Mouse (Mus musculus): ENCODE data around the gene Bmp4. TPM values are rescaled to one million over a fixed set of nuclear protein-coding genes. Genes with fewer than 3 reads are reported as not detected.

Gene Bmp4
- polyA plus RNA-seq, 1 experiment from 2014 or later: 16.6 TPM

DNA sequence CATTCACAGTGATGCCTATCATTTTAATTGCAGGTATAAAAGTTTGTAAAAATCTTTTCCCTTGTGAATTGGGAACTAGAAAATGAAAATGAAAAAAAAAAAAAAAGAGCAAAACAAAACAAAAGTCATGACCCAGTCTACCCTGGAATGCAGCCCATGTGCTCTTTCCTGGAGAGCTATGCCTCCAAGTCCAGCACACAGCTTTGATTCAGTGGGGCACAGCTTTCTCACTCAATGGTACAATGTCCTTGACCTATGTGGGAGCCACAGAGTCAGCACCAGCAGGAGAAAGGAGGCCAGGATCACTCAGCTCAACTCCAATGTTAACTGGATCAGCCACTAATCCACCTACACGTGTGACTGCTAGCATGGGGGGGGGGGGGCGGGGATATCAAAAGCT is 9.5 kb upstream of the Bmp4 start:
- H3K9ac ChIP-seq: no peak overlapping the region
- H3K4me1 ChIP-seq: peaks cover 11% of the 10 kb centered on the region
- H3K27ac ChIP-seq: no peak overlapping the region
- no peak for ATAC-seq (ENCODE audit: low FRiP score)
- WGBS: 59% methylated on average over 2 of the region's 2 CpGs
- no peak overlapping the region for H3K4me2 ChIP-seq (replicated peaks)
- H3K4me3 ChIP-seq: no peak overlapping the region
- H3K27me3 ChIP-seq: peaks cover 41% of the 10 kb centered on the region
- H3K9me3 ChIP-seq (replicated peaks): no peaks in the 10 kb centered on the region
- H3K36me3 ChIP-seq: no peaks in the 10 kb centered on the region

DNA sequence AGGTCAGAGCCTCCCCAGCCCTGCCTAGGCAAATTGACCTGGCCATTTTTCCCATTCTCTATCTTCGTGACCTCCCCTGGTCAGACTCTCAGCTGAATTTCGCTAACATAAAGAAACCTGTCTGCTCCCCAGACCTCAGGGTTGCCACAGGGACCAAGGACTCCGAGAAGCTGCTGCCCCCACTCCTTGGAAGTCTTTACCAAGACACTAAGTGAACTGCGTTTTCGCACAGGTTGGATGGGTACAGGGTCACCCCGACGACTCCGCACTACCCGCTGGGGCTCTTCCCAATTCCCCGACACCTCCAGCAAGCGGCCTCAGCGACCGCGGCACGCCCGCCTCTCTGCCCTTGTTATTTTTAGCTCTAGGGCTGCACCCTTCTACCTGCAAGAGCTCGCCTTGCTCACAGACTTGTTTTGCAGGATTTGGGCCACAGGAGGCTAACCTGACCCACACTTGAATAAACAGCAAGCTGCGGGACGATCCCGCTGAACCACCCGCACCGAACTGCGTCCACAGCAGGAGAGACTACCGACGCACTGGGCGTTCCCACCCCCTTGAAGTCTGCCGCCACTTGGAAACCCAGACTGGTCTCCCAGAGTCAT is 7.7 kb upstream of the Bmp4 start:
- Histone ChIP-seq H3K4me3 (peak overlapping the region; percentile 26), H3K4me2 (replicated peaks) (peak overlapping the region; percentile 44), H3K9me3 (replicated peaks) (no peaks in the 10 kb centered on the region), H3K36me3 (no peaks in the 10 kb centered on the region), H3K27ac (no peak overlapping the region), H3K27me3 (peaks cover 44% of the 10 kb centered on the region), H3K4me1 (peaks cover 11% of the 10 kb centered on the region), H3K9ac (peak overlapping the region; percentile 43; the same call in 1 of the 2 replicates)
- WGBS: 2% methylated on average over 27 of the region's 27 CpGs
- no peak for ATAC-seq (ENCODE audit: low FRiP score)

DNA sequence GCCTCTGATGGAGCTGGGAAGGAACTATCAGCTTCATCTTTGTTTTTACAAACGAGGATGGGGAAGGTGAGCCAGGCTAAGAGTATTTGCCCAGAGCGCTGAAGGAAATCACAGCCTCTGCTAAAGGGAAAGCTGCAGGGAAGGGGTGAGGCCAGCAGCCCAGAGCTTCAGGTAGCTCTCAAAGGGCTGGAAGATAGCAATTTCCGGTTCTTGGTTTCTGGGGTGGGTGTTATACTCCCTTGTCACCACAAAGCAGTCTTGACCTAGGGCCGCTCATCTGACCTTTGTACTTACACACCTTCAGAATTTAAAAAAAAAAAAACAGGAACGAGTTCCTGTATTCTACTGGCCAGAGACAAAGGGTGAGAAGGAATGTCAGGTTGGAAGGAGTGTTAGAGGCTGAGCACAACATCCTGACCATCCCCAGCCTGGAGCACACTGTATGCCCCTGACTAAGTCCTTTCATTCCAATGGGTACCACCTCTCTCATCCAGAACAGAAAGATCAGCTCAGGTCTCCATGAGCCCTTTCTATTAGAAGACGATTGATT is 1.2 kb upstream of the Bmp4 start:
- H3K27me3 ChIP-seq: peaks cover 73% of the 10 kb centered on the region
- no peak overlapping the region for H3K4me3 ChIP-seq
- H3K4me1 ChIP-seq: peaks cover 34% of the 10 kb centered on the region
- H3K27ac ChIP-seq: no peak overlapping the region
- no peaks in the 10 kb centered on the region for H3K9me3 ChIP-seq (replicated peaks)
- no peak overlapping the region for H3K9ac ChIP-seq
- ATAC-seq (ENCODE audit: low FRiP score): no peak
- no peaks in the 10 kb centered on the region for H3K36me3 ChIP-seq
- 55% methylated on average over 6 of the region's 6 CpGs for WGBS
- no peak overlapping the region for H3K4me2 ChIP-seq (replicated peaks)

DNA sequence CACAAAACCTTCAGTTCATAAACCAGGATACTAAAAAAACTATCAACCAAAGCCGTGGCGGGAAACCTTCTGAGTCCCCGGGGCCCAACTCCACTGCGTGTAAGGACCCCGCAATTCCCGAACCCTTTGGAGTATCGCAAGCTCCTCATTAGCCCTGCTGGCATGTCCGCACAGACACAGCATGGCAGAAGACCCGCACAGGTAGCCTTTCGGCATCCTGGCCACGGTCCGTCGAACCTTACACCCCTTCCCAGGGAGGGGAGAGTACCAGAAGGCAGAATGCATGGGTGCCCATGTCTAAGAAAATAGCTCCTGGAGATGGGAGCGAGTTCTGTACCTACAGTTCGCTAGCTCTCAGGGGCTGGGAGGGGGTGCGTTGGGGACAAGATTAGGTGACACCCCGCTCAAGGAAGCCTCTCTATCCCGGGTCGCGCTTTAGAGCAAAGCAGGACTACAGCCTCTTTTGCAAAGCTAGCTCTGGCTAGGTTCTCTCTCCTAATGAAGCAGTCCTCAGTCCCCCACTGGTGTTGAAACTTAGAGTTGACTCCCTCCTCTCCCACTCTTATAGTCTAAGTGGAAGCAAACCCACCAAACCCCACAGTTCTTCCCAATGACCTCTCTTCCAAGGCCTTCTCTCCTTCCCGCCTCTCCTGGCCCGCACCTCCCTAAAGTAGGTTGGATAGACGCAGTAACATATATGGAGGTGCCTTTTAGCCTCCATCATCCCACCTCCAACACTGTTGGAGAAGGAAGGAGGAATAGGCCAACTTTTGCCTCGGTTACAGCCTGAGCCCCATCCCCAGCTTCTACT is 826 bp downstream of the Bmp4 start:
- H3K4me1 ChIP-seq: peaks cover 47% of the 10 kb centered on the region

DNA sequence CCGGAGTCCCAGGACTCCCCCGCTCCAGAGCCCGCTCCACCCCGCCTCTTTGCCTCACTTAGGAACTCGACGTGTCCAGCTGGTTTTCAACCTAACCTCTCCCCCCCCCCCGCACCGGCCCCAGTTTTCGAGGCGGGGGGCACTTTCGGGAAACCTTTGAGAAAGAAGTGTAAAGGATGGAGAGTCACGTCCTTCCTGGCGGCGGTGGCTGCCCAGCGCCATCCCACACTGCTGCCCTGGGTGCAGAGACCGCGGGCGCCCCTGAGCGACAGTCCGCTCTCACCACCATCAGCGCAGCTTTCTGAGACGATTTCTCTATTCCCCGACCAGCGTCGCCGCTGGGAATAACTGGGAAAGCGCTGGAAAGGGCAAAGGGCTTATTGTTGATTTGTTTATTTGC is 1.8 kb downstream of the Bmp4 start:
- Histone ChIP-seq H3K27ac (no peak overlapping the region), H3K9me3 (replicated peaks) (no peaks in the 10 kb centered on the region), H3K4me2 (replicated peaks) (peak overlapping the region; percentile 83), H3K36me3 (no peaks in the 10 kb centered on the region), H3K27me3 (peaks cover 88% of the 10 kb centered on the region), H3K4me1 (peaks cover 47% of the 10 kb centered on the region), H3K9ac (no peak overlapping the region), H3K4me3 (peak overlapping the region; percentile 54)
- WGBS: under 1% methylated on average over 27 of the region's 27 CpGs
- ATAC-seq (ENCODE audit: low FRiP score): no peak

More for the DNA sequence above, 826 bp downstream of the Bmp4 start:
- Histone ChIP-seq H3K9me3 (replicated peaks) (no peaks in the 10 kb centered on the region), H3K4me3 (peak overlapping the region; percentile 19), H3K27ac (no peak overlapping the region), H3K4me2 (replicated peaks) (peak overlapping the region; percentile 47), H3K9ac (no peak overlapping the region; the same call in 1 of the 2 replicates), H3K36me3 (no peaks in the 10 kb centered on the region), H3K27me3 (peaks cover 83% of the 10 kb centered on the region)
- no peak for ATAC-seq (ENCODE audit: low FRiP score)
- 6% methylated on average over 24 of the region's 24 CpGs for WGBS

DNA sequence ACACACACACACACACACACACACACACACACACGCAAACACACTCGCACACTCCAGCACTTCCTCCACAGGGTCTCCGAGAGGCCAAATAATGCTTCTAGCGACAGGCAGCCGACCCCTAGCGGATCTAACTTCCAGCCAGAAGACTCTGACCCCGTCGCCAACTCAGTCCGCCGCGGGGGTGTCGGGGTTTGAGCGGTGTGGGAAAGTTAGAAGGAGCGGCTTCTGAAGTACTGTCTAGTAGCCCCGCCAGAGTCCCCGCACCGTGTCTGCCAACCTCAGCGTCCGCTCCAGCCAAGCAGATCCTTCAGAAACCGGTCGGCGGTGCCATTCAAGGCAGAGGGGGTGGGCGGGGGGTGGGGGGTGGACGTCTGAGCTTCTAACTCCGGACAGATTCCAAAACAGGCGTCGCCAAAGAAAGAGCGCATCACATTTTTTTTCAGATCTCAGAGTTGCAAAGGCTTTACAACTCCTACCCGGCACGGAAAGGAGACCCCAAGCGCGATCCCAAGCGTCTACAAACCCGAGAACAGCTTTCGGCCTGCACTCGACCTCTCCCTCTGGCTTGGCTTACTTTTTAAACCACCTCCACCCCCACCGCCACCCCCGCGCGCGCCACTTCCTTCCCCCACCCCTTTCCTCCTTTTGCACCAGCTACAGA is 2.5 kb downstream of the Bmp4 start:
- ATAC-seq (ENCODE audit: low FRiP score): peak; percentile 44
- Histone ChIP-seq H3K4me1 (peaks cover 47% of the 10 kb centered on the region), H3K4me2 (replicated peaks) (peak overlapping the region; percentile 83), H3K27me3 (peaks cover 91% of the 10 kb centered on the region), H3K9me3 (replicated peaks) (no peaks in the 10 kb centered on the region), H3K27ac (no peak overlapping the region), H3K36me3 (no peaks in the 10 kb centered on the region), H3K9ac (peak overlapping the region; percentile 27), H3K4me3 (peak overlapping the region; percentile 54)
- WGBS: under 1% methylated on average over 41 of the region's 41 CpGs

DNA sequence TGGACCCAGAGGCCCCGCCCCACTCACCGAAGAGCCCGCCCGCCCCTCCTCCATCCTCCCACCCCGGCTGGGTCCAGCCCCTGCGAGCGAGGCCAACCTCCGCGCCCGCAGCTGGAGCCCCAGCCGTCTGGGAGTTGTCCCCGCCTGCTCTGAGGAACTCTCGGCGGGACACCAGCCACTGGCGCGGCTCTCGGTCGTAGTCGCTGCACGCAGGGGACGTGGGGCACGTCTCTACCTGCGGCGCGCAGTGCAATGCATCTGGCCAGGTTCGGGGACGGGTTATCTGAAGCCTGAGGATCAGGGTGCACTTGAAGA is 3.2 kb downstream of the Bmp4 start:
- H3K4me3 ChIP-seq: peak overlapping the region; percentile 54
- under 1% methylated on average over 26 of the region's 27 CpGs for WGBS
- no peaks in the 10 kb centered on the region for H3K9me3 ChIP-seq (replicated peaks)
- H3K36me3 ChIP-seq: no peaks in the 10 kb centered on the region
- ATAC-seq (ENCODE audit: low FRiP score): peak; percentile 88
- H3K27ac ChIP-seq: 0 out of 2 replicates have a peak overlapping the region, but pooled peaks have one; percentile 44
- peaks cover 47% of the 10 kb centered on the region for H3K4me1 ChIP-seq
- peaks cover 91% of the 10 kb centered on the region for H3K27me3 ChIP-seq
- H3K9ac ChIP-seq: peak overlapping the region; percentile 27
- peak overlapping the region; percentile 83 for H3K4me2 ChIP-seq (replicated peaks)

DNA sequence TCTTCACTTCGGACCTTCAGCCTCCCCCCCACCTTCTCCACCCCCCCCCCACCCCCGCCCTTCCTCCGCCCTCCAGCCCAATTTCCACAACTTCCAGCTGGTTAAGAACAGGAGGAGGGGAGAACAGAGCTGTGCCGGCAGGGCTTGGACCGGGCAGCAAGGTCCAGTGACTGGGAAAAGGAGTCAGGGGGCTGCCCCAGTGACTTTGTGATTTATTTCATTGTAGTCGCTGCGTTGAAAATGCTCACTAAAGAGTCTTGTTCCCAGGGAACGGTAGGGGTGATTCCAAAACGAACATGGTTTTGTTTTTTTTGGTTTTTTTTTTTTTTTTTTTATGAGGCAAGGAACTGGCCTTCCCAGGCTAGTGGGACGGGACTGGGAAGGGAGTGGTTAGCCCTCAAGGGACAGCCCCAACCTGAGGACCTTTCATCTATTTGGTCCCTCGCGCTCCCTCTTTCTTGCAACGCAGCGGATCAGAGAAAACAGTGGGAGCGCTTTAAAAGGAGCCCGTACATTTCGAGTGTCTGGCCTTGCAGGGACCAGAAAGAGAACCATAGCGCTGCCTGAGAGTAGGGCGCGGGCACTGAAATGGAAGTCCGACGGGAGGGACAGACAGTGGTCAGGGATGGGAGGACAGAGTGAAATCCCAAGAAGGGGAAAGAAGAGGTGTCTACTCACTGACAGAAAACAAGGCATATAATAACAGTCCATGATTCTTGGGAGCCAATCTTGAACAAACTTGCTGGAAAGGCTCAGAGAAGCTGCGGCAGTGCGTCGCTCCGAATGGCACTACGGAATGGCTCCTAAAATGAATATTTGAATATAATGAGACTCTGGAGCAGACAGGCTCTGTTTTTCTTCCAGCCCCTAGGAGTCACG is 3.8 kb downstream of the Bmp4 start:
- no peaks in the 10 kb centered on the region for H3K36me3 ChIP-seq
- H3K27me3 ChIP-seq: peaks cover 91% of the 10 kb centered on the region
- H3K27ac ChIP-seq: no peak overlapping the region
- H3K4me1 ChIP-seq: peaks cover 47% of the 10 kb centered on the region
- peak overlapping the region; percentile 27; the same call in 1 of the 2 replicates for H3K9ac ChIP-seq
- H3K4me3 ChIP-seq: peak overlapping the region; percentile 54
- ATAC-seq (ENCODE audit: low FRiP score): 0 out of 2 replicates have a peak, but pooled peaks have one; percentile 20
- no peaks in the 10 kb centered on the region for H3K9me3 ChIP-seq (replicated peaks)
- under 1% methylated on average over 26 of the region's 28 CpGs for WGBS
- H3K4me2 ChIP-seq (replicated peaks): peak overlapping the region; percentile 83

DNA sequence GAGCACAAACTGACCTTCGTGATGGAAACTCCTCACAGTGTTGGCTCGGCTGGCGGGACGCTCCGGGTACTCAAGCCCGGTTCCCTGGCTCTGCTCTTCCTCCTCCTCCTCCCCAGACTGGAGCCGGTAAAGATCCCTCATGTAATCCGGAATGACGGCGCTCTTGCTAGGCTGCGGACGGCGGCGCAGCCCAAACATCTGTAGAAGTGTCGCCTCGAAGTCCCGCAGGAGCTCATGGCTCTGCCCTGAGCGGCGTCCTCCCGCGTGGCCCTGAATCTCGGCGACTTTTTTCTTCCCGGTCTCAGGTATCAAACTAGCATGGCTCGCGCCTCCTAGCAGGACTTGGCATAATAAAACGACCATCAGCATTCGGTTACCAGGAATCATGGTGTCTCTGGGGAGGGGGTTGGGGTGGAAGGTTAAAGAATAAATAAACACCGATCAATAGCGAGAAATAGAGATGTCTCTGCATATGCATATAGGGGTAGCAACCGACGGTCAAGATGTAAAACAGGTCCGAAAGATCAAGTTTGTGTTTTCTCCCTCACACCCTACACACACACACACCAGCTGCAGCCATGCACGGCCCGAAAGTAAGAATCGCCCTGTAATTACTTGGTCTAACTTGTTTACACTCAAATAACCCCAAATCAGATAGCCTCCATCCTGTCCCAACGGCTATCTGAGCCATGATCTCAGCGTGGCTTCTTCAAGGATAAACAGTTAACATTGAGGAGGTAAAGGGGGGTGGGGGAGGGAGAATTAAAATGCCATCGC is 4.6 kb downstream of the Bmp4 start:
- no peak for ATAC-seq (ENCODE audit: low FRiP score)
- peak overlapping the region; percentile 83 for H3K4me2 ChIP-seq (replicated peaks)
- peak overlapping the region; percentile 54 for H3K4me3 ChIP-seq
- under 1% methylated on average over 39 of the region's 39 CpGs for WGBS
- H3K9ac ChIP-seq: peak overlapping the region; percentile 38; the same call in 1 of the 2 replicates
- no peaks in the 10 kb centered on the region for H3K9me3 ChIP-seq (replicated peaks)
- H3K4me1 ChIP-seq: peaks cover 47% of the 10 kb centered on the region
- H3K27me3 ChIP-seq: peaks cover 91% of the 10 kb centered on the region
- H3K36me3 ChIP-seq: no peaks in the 10 kb centered on the region
- H3K27ac ChIP-seq: peak overlapping the region; percentile 35; the same call in 1 of the 2 replicates

DNA sequence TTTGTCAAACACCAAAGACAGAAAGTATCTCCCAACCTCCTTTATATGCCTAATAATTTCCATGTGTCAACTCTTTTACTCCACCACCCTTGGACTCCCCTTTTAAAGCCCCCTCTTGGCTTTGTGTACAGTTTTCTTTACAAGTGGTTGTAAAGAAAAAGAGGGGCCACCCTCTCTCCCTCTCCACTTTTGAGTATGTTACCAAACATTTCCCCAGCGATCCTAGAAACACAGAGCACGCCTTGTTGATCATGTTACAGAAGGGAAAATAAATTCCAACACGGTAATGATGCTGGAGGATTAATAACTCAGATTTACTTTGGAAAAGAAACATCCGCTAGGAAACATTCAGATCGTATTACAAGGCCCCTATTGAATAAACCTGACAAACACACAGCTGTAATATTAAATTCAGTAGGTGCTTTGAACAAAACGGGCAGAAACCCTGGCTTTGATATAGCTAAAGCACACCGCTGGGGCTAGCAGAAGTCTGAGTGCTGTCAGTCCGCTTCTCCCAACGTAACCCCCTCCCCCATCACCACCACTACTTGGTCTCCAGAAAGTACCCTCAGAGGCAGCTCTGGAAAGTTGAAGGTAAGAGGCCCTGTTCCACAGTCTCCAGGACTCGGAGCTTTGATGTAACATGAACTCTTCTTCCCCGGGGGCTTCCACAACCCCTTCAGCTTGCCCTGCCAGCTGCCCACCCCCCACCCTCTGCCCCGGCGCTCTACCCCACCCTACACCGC is 5.3 kb downstream of the Bmp4 start:
- no peak for ATAC-seq (ENCODE audit: low FRiP score)
- Histone ChIP-seq H3K9ac (peak overlapping the region; percentile 38; the same call in 1 of the 2 replicates), H3K4me1 (peaks cover 49% of the 10 kb centered on the region), H3K36me3 (no peaks in the 10 kb centered on the region), H3K4me2 (replicated peaks) (peak overlapping the region; percentile 83), H3K27me3 (peaks cover 91% of the 10 kb centered on the region), H3K4me3 (peak overlapping the region; percentile 54), H3K9me3 (replicated peaks) (no peaks in the 10 kb centered on the region), H3K27ac (peak overlapping the region; percentile 35; the same call in 1 of the 2 replicates)
- WGBS: 8% methylated on average over 14 of the region's 14 CpGs
